Mouse (Mus musculus): ENCODE results near the gene Rxylt1. TPM values are rescaled to one million over a fixed set of nuclear protein-coding genes. Genes with fewer than 3 reads are reported as not detected.

Gene Rxylt1
- polyA plus RNA-seq, 1 experiment = 63.2 TPM

DNA sequence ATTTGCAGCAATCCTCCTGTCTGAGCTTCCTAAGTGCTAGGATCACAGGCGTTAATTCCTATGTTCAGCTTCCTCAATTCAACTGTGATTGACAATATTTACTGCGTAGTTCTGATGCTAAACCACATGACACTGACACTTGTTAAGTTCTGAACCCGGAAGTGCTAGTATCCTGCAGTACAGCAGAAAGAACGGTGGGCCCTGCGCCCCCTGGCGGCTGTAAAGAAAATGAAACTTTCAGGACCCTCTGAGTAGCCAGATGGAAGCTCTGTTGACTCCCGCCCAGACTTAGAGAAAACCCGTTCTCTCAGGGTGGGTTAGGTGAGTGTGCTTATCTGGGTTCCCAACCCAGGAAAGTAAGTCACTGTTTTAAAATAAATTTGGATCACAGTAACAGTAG, 42.6 kb downstream of the Rxylt1 start:
- H3K4me1 ChIP-seq (ENCODE audit: control insufficient read depth, insufficient read depth, insufficient read length, low read length) = no peaks in the 10 kb centered on the region
- H3K4me3 ChIP-seq (ENCODE audit: insufficient read depth, low read depth, low read length) = no peak overlapping the region
- H3K27ac ChIP-seq (replicated peaks; ENCODE audit: low read depth, low read length) = no peak overlapping the region

DNA sequence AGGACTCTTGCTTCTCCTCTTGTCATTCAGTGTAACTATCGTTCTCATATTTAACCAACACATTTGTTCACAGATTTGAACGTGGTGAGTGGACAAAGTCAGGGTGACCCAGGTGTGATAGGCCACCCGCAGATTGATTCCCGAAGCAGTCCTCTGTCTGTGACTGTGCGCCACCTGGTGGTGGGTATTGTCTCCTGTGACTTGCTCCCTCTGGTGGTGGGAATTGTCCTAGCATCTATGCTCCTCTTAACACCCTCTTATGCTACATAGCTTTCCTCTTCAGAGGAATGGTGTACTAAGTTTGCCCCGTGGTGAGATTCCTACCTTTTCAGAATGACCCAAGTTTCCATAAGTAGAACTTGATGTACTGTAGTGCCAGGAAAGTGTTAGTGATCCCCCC, 45.3 kb downstream of the Rxylt1 start:
- no peak overlapping the region for H3K4me3 ChIP-seq (ENCODE audit: insufficient read depth, low read depth, low read length)
- no peaks in the 10 kb centered on the region for H3K4me1 ChIP-seq (ENCODE audit: control insufficient read depth, insufficient read depth, insufficient read length, low read length)
- no peak overlapping the region for H3K27ac ChIP-seq (replicated peaks; ENCODE audit: low read depth, low read length)

DNA sequence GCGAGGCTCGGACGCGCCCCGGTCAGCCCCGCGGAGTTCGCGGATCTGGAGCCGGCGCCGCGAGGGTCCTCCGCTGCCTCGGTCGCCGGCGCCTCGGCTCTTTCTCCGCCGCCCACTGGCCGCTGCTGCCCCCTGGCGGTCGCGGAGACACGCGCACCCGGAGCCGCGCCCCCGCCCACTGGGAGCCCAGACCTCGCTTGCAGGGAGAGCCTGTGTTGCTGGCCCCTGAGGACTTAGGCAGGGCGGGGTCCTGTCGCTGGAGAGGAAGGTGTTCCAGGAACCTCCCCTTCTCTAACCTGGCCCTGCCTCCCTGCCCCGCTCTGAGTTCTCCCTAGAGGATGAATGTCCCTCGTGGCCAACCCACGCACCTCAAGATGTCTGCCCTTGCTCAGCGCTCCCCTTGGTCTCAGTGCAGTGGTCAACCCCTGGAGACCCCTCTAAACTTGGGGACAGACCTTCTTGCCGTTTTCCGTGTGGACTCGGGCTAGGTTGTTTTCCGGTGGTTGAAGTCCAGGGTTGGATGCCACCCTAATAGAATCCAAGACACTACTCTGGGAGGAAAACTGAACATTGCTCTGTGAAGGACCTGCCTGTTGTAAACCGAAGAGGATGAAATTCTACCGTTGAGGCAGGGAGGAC, 49.3 kb downstream of the Rxylt1 start:
- Histone ChIP-seq H3K4me3 (ENCODE audit: insufficient read depth, low read depth, low read length) (peak overlapping the region; percentile 60), H3K27ac (replicated peaks; ENCODE audit: low read depth, low read length) (no peak overlapping the region), H3K4me1 (ENCODE audit: control insufficient read depth, insufficient read depth, insufficient read length, low read length) (no peaks in the 10 kb centered on the region)

DNA sequence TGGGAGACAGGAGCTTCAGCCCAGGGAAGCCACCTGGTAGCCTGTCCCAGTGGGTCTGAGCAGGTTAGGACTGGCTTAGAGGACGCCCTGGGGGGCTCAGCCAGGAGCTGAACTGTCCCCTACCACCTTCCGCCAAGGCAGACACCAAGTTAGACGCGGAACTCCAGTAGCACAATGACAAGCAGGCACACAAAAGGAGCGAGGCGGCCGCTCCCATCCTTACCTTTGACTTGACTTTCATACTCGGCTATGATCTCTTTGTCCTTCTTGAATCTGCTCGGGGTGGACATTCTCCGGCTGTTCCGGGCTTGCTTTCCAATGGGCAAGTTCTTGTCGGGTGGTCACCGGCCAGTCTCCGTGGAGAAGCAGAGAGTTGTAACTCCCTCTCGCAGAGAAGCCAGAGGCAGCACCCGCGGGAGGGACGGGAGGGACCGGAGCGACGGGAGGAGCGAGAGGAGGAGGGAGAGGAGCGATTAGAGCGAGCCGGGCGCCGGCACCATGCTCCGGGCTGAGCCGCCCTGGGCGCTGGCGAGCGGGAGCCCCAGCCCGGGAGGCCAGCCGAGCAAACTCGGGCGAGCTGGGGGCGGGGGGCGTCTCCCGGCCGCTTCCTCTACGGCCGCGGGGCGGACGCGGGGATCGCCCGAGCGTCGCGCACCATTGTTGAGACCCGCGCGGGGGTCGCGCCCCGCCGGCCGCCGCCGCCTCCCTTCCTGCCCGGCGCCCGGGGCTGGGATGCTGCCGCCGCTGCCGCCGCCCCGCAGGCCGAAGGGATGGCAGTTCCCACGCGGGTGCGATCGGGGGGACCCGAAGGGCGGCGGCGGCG, 50.1 kb downstream of the Rxylt1 start, which contains the start of gene Srgap1:
Gene Srgap1, minus strand, starts transcription at position 412 of the 823 bp plus-strand sequence.
- peak within 1 kb of the TSS; percentile 60 for H3K4me3 ChIP-seq (ENCODE audit: insufficient read depth, low read depth, low read length)
- H3K27ac ChIP-seq (replicated peaks; ENCODE audit: low read depth, low read length) = no peak within 1 kb of the TSS; the same call in 1 of the 2 replicates
- no peaks in the 10 kb centered on the region for H3K4me1 ChIP-seq (ENCODE audit: control insufficient read depth, insufficient read depth, insufficient read length, low read length)

DNA sequence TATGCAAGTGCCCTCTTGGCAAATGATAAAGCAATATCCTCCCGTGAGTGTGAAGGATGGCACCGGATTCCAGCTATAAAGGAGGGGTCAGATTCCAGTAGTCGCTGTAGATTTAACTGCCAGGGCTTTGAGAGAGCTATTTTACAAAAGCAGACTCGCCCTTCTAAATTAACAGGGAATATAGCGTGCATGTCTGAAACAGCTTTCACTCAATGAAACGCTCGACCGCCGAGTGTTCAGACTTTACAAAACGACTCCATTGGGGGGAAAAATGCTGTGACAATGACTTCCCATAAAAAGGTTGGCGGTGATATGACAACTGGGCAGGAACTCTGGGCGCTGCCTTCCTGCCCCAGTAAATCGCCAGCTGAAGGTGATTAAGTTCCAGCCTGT, 50.7 kb downstream of the Rxylt1 start:
- Histone ChIP-seq H3K4me1 (ENCODE audit: control insufficient read depth, insufficient read depth, insufficient read length, low read length) (no peaks in the 10 kb centered on the region), H3K4me3 (ENCODE audit: insufficient read depth, low read depth, low read length) (peak overlapping the region; percentile 60), H3K27ac (replicated peaks; ENCODE audit: low read depth, low read length) (no peak overlapping the region; the same call in 1 of the 2 replicates)

DNA sequence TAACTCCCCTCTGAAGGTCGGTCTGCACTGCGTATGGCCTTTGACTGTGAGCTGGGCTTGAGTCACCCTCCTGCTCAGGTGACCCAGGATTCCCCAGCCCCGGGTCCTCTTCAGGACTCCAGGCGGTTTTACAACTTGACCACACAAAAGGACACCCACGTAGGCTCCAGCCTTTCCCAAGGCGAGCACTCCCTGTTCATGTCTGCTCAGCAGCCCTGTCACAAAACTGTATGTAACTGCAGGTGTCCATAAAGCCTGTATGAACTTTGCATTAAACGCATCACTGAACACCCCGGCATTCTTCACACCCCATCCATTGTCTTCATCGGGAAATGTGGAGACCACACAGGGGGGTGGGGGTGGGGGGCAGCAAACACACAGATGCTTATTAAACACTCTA, 51.2 kb downstream of the Rxylt1 start:
- Histone ChIP-seq H3K27ac (replicated peaks; ENCODE audit: low read depth, low read length) (no peak overlapping the region), H3K4me3 (ENCODE audit: insufficient read depth, low read depth, low read length) (peak overlapping the region; percentile 39), H3K4me1 (ENCODE audit: control insufficient read depth, insufficient read depth, insufficient read length, low read length) (no peaks in the 10 kb centered on the region)

DNA sequence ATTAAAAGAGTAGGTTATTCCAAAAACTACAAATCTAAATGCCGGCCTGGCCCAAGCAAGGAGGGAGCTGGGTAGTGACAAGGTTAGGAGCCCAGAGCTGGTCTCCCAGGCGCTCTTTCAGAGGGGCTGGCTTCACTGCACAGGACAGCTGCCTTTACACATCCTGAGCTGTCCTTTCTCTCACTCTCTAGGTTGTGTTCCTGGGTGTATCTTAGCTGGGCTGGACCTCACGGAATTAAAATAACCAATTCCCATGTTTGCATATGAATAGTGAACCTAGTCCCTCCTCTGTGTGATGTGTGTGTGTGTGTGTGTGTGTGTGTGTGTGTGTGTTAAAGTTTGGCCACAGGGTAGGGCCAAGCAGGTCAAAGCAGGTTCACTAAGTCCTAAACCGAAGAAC, 52.2 kb downstream of the Rxylt1 start:
- Histone ChIP-seq H3K27ac (replicated peaks; ENCODE audit: low read depth, low read length) (no peak overlapping the region), H3K4me1 (ENCODE audit: control insufficient read depth, insufficient read depth, insufficient read length, low read length) (no peaks in the 10 kb centered on the region), H3K4me3 (ENCODE audit: insufficient read depth, low read depth, low read length) (no peak overlapping the region)

DNA sequence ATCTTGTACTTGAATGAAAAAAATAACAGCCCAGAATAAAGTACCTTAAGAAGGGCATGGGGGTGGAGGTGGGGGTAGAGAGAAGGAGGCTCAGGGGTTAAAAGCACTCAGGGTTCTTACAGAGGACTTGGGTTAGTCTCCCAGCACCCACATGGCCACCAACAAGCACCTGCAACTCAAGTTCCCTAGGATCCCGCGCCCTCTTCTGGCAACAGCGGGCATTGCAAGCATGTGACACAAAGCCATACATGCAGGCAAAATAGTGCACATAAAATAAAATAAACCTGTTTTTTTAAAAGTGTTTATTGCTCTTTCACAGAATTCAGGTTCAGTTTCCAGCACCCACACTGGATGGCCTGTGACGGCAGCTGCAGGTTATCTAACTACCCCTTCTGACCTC, 56.8 kb downstream of the Rxylt1 start:
- H3K4me1 ChIP-seq (ENCODE audit: control insufficient read depth, insufficient read depth, insufficient read length, low read length) = 0 out of 2 replicates have a peak, but pooled peaks cover 2% of the 10 kb centered on the region
- H3K27ac ChIP-seq (replicated peaks; ENCODE audit: low read depth, low read length) = no peak overlapping the region
- H3K4me3 ChIP-seq (ENCODE audit: insufficient read depth, low read depth, low read length) = no peak overlapping the region

DNA sequence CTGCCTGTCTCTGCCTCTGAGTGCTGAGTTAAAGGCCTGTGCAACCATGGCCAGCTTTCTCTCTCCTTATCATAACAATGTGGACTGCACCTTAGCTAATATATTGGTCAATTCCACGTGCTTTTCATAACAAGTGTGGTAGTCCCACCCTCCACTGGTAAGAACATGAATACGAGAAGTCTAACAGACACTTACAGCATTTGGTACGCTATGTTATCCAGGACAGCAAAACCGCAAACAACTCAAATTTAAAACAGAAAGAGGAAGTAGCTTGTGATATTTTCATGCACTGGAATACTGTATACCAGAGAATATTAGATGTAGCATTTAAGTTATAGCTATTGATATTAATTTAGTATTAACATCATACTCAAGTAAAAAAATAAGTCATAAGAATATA, 57.6 kb downstream of the Rxylt1 start:
- H3K27ac ChIP-seq (replicated peaks; ENCODE audit: low read depth, low read length) = no peak overlapping the region
- H3K4me3 ChIP-seq (ENCODE audit: insufficient read depth, low read depth, low read length) = no peak overlapping the region
- 0 out of 2 replicates have a peak, but pooled peaks cover 2% of the 10 kb centered on the region for H3K4me1 ChIP-seq (ENCODE audit: control insufficient read depth, insufficient read depth, insufficient read length, low read length)

DNA sequence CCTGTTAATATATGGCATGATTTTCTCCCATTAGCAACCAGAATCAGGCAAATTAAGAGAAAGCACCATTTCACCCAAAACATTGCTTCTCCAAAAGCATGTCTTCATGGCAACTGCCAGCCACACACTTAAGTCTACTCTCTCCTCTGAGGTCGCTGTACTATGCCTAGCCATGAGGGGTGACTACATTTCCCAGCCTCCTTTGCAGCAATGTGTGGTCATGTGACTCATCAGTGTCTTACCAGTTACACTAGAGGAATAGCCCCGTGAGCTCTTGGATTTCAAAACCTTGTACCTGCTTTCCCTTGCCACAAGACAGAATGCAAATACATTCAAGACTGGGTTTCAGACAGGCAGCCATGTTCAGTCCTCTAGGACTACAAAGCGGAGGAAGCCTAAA, 58.6 kb downstream of the Rxylt1 start:
- Histone ChIP-seq H3K4me1 (ENCODE audit: control insufficient read depth, insufficient read depth, insufficient read length, low read length) (0 out of 2 replicates have a peak, but pooled peaks cover 2% of the 10 kb centered on the region), H3K4me3 (ENCODE audit: insufficient read depth, low read depth, low read length) (peak overlapping the region; percentile 30; the same call in 1 of the 2 replicates), H3K27ac (replicated peaks; ENCODE audit: low read depth, low read length) (no peak overlapping the region)

DNA sequence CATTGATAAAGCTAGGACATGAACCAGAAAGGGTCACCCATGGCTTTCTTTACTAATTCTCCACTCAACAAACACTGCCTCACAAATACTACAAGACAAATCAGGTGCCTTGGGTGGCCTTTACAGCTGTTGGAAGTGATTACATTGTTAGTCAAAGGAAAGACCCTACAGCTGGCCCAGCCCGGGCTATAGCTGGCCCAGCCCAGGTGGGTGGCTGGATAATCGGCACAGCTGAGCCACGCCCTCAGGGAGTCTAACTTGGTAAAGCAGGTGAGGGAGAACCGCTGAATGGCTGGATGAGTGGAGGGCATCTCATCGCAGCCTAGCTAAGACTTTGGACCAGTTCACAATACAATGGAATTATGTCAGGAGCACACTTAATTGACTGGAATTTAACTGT, 63.9 kb downstream of the Rxylt1 start:
- H3K4me3 ChIP-seq (ENCODE audit: insufficient read depth, low read depth, low read length) = no peak overlapping the region
- no peaks in the 10 kb centered on the region for H3K4me1 ChIP-seq (ENCODE audit: control insufficient read depth, insufficient read depth, insufficient read length, low read length)
- H3K27ac ChIP-seq (replicated peaks; ENCODE audit: low read depth, low read length) = no peak overlapping the region

DNA sequence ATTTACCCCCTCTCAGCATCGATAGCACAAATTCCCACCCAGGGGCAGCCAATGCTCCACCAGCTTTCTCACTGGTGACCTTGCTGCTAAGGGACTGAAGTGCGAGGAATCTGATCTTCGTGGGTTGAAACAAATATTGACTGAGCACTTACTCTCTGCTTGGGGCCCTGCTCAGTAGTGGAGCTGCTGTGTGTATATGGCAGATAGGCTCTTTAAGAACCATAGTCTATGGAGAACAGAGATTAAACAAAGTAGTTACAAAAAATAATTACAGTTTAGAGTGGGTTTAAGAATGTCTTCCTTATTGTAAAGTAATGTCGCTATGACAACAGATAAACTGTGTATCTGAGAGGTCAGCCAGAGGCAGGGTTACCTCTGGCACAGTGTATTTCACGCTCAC, 66.8 kb downstream of the Rxylt1 start:
- no peak overlapping the region for H3K27ac ChIP-seq (replicated peaks; ENCODE audit: low read depth, low read length)
- H3K4me3 ChIP-seq (ENCODE audit: insufficient read depth, low read depth, low read length) = no peak overlapping the region
- H3K4me1 ChIP-seq (ENCODE audit: control insufficient read depth, insufficient read depth, insufficient read length, low read length) = no peaks in the 10 kb centered on the region

DNA sequence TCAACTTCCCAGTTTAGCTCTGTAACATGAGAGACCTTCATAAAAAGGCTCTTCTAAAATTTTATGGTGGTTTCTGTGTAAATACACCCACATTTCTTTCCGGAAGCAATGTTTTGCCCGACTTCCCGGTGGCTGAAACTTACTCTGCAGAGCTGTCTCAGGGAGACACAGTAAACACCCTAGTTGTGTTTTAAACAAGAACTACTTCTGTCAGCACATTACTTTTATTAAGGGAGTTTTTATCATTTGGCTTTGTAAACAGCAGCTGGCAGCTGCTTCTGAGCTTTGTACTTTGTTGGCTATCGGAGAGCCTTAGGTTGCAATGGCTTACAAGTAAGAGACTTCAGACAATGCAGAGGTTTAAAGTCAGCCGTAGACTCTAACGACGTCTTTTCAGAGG, 67.4 kb downstream of the Rxylt1 start:
- Histone ChIP-seq H3K27ac (replicated peaks; ENCODE audit: low read depth, low read length) (no peak overlapping the region), H3K4me3 (ENCODE audit: insufficient read depth, low read depth, low read length) (peak overlapping the region; percentile 44; the same call in 1 of the 2 replicates), H3K4me1 (ENCODE audit: control insufficient read depth, insufficient read depth, insufficient read length, low read length) (no peaks in the 10 kb centered on the region)
